Mouse (Mus musculus) gastrocnemius, postnatal 36 days (tissue): Measurements from ENCODE around the gene Pfdn4. TPM values are rescaled to one million over a fixed set of nuclear protein-coding genes. Genes with fewer than 3 reads are reported as not detected.

ENCODE experiments used
- DNase-seq, 2 experiments: peaks; one replicate each; pipeline ENCODE4 v3.0.0; 2022
- intact Hi-C: fragments of 180-260 bp; cut with DNase I; formaldehyde crosslinking; loops from one replicate; pipeline ENCODE4 v1.15.1; 2025
- total RNA-seq, 2 experiments: library from RNA; stranded (reverse); gene quantifications; 2 replicates each; pipeline ENCODE4 v1.2.3; 2021

Gene Pfdn4
- total RNA-seq, 2 experiments from 2014 or later = 12.1 to 12.6 TPM

DNA sequence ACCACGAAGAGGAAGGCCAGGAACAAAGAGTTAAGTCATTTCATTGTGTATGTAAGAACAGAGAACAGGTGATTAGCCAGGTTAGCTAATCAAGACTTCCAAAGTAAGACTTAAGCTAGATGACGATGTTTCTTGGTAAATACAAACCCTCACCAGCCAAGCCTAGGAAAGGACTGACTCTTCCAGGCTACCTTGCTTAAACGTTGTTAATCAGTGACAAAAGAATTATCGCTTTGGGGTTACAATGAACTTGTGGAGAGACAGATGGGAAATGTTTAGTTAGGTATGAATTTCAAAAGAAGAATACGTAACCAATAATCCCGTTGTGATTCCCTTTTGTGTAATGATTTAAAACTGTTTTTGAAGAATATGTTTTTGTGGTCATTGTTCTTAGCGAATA is 48.7 kb downstream of the Pfdn4 start:
- no peak for DNase-seq
- intact Hi-C loops = no loop called here

DNA sequence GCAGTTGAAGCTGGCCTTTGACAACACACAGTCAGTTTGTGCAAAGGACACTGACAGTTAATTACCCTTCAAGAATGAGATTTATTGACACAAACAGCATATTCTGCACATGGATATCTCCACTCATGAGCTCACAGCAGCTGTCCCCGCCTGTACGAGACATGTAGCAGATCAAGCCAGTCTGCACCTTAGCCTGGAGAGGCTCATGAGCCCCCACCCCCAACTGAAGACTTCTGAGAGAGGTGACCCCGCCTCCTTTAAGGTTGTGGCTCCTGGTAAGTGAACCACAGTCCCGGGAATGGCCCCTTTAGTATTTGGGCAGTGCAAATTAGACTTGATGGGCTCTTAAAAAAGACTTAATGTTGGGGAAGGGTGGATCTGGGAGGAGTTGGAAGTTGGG is 49.5 kb downstream of the Pfdn4 start:
- no peak for DNase-seq
- intact Hi-C loops = no loop called here

DNA sequence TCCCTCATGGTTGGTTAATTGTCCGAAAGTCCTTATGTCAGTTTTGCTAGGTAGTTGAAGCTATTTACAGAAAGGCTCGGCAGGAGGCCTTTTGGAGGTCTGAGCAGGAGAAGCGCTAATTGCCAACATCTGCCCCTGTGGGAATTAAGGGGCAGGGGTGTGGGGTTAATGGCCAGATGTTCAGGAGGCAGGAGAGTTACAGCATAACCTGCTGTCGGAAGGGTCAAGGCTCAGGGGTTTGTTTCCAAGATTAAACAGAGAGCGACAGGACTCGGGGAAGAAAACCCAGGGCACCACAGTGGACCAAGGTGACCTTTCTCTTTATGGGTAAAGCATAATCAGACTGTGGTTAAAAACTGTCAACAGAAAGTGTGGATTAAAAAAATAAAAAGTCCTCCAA is 51.3 kb downstream of the Pfdn4 start:
- intact Hi-C loops = no loop called here
- DNase-seq = no peak

DNA sequence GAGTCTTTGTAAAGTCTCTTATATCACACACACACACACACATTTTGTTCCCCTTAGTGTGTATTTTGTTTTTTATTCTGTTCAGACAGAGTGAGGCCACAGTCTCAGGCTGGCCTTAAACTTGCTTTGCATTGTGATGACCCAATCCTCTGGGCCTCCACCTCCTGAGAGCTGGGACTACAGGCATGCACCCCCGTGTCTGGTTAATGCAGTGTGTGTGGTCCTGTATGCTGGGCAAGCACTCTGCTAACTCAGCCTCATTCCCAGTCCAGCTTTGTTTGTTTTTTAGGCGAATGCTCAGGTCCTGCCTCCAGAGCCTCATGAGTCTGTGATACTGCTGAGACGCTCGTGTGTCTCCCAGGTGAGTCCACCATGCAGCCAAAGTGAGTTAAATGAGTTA is 51.8 kb downstream of the Pfdn4 start:
- intact Hi-C loops = no loop called here
- no peak for DNase-seq

DNA sequence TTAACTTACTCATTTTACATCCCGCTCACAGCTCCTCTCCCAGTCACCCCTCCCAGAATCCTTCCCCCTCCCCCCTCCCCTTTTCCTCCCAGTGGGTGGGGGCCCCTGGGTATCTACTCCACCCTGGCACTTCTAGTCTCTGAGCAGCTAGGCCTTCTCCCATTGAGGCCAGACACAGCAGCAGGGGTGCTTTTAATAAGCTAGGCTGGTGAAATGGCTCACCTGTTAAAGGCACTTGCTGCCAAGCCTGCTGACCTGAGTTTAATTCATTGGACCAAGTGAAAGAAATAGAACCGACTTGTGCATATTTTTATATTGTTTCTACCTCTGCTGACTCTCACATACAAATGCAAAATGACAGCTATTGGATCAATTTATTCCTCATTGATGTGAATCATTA is 52.9 kb downstream of the Pfdn4 start:
- intact Hi-C loops = no loop called here
- no peak for DNase-seq

DNA sequence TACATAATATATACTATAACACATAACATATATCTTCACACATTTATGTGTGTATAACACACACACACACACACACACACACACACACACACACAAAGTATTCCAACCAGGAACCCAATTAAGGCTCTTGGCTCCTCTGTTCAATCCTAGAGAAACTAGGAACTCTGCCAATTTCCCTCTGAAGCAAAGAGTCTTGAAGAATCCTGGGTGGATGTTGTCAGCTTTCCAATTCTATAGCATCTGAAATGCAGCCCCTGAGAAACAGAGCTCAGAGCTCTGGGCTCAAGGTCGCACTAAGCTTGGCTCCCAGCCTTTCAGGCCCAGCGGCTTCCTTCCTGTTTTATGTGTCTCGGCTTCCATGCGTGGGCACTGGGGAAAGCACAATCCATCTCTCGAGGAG is 54.0 kb downstream of the Pfdn4 start:
- no peak for DNase-seq
- intact Hi-C loops = no loop called here

DNA sequence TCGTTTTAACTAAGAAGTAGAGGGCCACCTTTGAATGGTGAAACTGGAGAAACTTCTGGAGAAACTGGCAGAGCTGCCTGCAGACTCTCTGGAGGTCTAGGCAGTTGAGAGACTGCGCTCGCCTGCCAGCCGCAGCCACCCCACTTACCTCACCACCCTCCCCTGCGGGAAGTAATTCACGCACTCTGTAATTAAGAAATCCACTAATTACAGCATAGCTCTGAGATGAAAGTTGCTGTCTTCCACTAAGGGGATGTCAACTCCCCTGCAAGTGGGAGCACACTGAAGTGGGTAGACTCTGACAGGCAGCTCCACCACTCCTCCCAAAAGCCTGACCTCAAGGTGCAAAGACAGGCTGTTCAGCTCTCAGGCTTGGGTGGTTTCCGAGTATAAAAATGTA is 55.9 kb downstream of the Pfdn4 start:
- no peak for DNase-seq
- intact Hi-C loops = no loop called here

DNA sequence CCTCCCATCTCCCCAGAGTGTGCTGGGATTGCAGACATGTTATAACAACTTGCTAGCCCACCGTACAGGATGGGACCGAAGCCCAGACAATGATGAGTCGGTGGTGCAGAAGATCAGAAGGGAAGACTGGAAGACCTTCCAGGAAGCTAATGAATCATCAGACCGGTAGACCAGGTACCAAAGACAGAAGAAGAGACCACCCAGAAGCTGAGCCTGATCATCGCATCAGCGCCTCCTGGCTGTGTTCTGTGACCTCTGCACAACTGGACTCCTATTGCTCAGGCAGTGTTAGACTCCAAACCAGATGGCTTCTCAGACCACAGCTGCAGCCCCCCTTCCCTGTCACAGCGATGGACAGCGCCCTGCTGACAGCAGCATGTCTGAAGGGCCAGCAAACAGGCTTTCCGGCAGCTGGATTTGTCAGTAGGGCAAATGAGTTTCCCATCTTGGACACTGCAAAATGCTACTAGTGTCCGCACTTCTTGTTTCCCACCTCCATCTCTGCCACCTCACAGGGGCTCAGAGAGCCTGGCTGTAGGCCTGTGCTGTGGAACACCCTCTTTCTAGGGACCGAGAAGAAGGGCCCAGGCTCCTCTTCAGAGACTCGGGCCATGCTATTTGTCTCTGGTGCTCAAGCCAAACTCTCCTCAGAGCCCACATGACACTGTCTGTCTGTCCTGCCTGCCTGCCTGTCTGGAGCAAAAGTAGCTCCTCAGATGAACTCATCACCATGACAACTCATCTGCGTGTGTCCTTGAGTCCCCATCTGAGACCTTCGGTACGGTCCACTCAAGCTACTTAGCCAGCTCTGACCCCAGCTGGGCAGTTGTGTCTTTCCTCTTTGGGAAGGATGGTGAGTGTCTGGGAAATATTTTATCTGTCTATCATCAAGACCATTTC is 68.0 kb downstream of the Pfdn4 start:
- intact Hi-C loops = no loop called here
- DNase-seq = no peak

DNA sequence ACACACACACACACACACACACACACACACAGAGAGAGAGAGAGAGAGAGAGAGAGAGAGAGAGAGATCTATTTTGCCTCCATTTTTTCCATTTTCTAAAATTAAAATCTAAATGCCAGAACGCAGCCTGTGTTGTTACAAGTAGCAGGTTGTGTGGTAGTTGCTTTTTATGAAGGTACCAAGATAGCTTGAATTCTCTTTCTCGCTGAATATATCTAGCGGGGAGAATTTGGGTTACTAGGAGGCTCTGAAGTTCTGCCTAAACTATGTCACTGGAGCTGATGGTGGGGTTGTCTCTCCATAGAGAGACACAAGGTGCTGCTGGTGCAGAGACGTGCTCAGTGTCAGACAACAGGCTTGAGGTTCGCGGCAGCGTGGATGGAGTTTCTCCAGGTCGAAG is 68.8 kb downstream of the Pfdn4 start:
- no peak for DNase-seq
- intact Hi-C loops = no loop called here

Other genes with a start within 250 kb of the Pfdn4 start
- 1 to 10 TPM in 1 of 2 experiments, under 1 TPM in 1; 0.89 to 2.1 TPM for gene Bcas1, start 68.6 kb upstream of the Pfdn4 start, total RNA-seq
- gene Cyp24a1, start 717 bp downstream of the Pfdn4 start, total RNA-seq = not detected
- gene 4930470P17Rik, start 105.6 kb downstream of the Pfdn4 start, total RNA-seq = not detected
- 1 to 10 TPM; 3.8 to 5.6 TPM for gene Dok5, start 235.4 kb downstream of the Pfdn4 start, total RNA-seq